Mouse (Mus musculus): ENCODE results near the gene Ssbp2. TPM values are rescaled to one million over a fixed set of nuclear protein-coding genes. Genes with fewer than 3 reads are reported as not detected.

Ssbp2 gene
- polyA plus RNA-seq, 1 experiment from 2014 or later: 210 TPM

DNA sequence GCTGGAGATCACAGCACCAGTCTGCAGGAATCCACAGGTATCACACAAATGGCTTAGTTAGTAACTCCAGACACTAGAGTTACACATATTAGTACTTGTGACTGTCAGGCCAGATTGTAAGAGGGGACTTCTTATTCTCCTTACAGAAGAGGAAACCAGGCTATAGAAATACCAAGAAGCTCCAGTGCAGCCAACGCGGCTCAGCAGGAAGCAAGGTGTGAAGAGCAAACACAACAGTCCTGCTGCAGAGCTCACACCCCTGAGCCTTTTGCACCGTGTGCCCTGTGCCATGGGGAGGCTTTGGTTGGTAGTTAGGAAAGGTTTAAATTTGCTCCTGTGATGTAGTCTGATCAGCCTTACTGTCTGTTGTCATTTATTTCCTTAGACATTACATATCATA, 37.0 kb downstream of the Ssbp2 start:
- no peaks in the 10 kb centered on the region for H3K27me3 ChIP-seq
- H3K9me3 ChIP-seq: no peaks in the 10 kb centered on the region
- H3K4me1 ChIP-seq: 0 out of 2 replicates have a peak, but pooled peaks cover 6% of the 10 kb centered on the region
- no peak overlapping the region for H3K4me2 ChIP-seq (replicated peaks)
- no peak overlapping the region for H3K9ac ChIP-seq
- no peak overlapping the region for H3K4me3 ChIP-seq
- ATAC-seq (ENCODE audit: insufficient number of reproducible peaks, insufficient read depth, low FRiP score, low TSS enrichment): no peak
- WGBS: 79% methylated on average over 3 of the region's 3 CpGs
- H3K36me3 ChIP-seq: no peaks in the 10 kb centered on the region
- H3K27ac ChIP-seq: no peak overlapping the region

GRCm38 (mm10) chr13:91501735-91502134, 41.7 kb downstream of the Ssbp2 start:
- Histone ChIP-seq H3K4me1 (peaks cover 8% of the 10 kb centered on the region; the same call in 1 of the 2 replicates), H3K4me3 (no peak overlapping the region), H3K9me3 (no peaks in the 10 kb centered on the region), H3K27me3 (no peaks in the 10 kb centered on the region), H3K9ac (no peak overlapping the region), H3K27ac (no peak overlapping the region), H3K4me2 (replicated peaks) (no peak overlapping the region), H3K36me3 (no peaks in the 10 kb centered on the region)
- ATAC-seq (ENCODE audit: insufficient number of reproducible peaks, insufficient read depth, low FRiP score, low TSS enrichment): no peak
- WGBS: 95% methylated on average over 3 of the region's 3 CpGs

DNA sequence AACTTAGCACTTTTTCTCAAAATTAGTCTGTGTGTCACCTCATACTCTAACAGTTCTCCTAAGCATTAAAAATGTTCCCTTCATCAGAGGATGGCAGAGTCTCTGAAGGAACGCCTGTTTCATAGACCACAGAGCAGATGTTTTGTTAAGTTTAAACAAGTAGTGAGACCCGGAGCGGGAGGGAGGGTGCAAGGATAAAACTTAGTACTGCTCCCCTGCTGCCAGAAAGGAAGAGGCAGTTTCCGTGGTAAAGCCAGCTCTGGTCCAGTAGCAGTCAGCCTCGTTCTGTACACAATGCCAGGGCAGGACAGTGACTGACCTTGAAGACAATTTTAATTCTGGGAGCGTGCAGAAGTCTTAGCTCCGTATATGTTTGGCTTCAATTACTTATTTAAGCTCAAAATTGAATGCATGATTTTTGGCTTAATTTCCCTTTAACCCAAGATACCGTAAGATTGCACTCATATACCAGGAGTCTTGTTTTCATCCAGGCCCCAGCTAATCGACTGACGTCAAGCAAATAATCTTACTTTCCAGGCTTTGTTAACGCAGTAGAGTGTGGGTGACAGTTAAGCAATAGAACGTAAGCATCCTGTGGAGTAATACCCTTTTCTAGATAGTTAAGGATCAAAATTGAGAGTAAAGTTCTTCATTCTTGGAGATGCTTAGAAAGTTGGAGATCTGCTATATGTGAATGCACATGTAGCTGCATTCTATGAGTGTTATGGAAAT, 42.7 kb downstream of the Ssbp2 start:
- no peaks in the 10 kb centered on the region for H3K36me3 ChIP-seq
- no peaks in the 10 kb centered on the region for H3K9me3 ChIP-seq
- no peaks in the 10 kb centered on the region for H3K27me3 ChIP-seq
- no peak overlapping the region for H3K4me3 ChIP-seq
- no peak overlapping the region for H3K9ac ChIP-seq
- H3K4me2 ChIP-seq (replicated peaks): no peak overlapping the region
- no peak overlapping the region for H3K27ac ChIP-seq
- 63% methylated on average over 12 of the region's 12 CpGs for WGBS
- ATAC-seq (ENCODE audit: insufficient number of reproducible peaks, insufficient read depth, low FRiP score, low TSS enrichment): no peak
- peaks cover 8% of the 10 kb centered on the region; the same call in 1 of the 2 replicates for H3K4me1 ChIP-seq

DNA sequence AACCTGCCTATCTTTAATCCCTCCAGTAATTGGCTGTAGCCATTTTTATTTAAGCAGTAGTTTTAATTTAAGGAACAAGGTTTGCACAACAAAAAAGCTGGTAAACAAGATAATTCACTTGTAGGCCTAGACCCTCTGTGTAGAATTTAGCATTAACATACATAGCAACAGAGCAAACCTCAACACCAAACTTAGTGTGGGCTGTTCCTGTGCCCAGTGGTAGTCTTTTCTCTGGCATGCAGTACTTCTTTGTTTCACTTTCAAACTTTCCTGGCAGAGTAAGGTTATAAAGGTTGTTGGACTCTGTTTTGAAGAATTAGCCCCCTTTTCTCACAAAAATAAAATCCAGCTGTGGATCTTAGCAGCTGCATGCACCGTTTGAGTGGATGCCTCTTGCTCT, 48.9 kb downstream of the Ssbp2 start:
- Histone ChIP-seq H3K27me3 (no peaks in the 10 kb centered on the region), H3K4me2 (replicated peaks) (no peak overlapping the region), H3K36me3 (no peaks in the 10 kb centered on the region), H3K27ac (no peak overlapping the region), H3K9me3 (no peaks in the 10 kb centered on the region), H3K9ac (no peak overlapping the region), H3K4me1 (0 out of 2 replicates have a peak, but pooled peaks cover 3% of the 10 kb centered on the region), H3K4me3 (no peak overlapping the region)
- 55% methylated on average over 1 of the region's 1 CpGs for WGBS
- no peak for ATAC-seq (ENCODE audit: insufficient number of reproducible peaks, insufficient read depth, low FRiP score, low TSS enrichment)

DNA sequence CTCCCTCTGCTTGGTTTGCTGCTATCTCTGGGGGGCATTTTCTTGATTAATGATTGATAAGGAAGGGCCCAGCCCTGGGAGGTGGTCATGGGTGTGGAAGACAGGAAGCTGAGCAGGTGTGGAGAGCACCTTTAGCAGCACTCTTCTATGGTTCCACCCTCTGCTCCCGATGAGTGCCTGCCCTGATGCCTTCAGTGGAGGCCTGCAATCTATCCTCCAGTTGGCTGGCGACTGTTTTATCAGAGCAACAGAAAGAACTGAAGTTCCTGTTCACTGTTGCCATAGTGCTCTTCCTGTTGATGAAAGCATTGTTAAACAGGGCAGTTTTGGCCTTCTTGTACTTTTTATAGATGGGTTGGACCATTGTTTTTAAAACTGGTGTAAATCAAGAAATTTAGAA, 49.4 kb downstream of the Ssbp2 start:
- Histone ChIP-seq H3K36me3 (no peaks in the 10 kb centered on the region), H3K27ac (no peak overlapping the region), H3K4me3 (no peak overlapping the region), H3K9me3 (no peaks in the 10 kb centered on the region), H3K27me3 (no peaks in the 10 kb centered on the region), H3K9ac (no peak overlapping the region), H3K4me1 (0 out of 2 replicates have a peak, but pooled peaks cover 3% of the 10 kb centered on the region), H3K4me2 (replicated peaks) (no peak overlapping the region)
- ATAC-seq (ENCODE audit: insufficient number of reproducible peaks, insufficient read depth, low FRiP score, low TSS enrichment): no peak
- WGBS: 81% methylated on average over 2 of the region's 2 CpGs

DNA sequence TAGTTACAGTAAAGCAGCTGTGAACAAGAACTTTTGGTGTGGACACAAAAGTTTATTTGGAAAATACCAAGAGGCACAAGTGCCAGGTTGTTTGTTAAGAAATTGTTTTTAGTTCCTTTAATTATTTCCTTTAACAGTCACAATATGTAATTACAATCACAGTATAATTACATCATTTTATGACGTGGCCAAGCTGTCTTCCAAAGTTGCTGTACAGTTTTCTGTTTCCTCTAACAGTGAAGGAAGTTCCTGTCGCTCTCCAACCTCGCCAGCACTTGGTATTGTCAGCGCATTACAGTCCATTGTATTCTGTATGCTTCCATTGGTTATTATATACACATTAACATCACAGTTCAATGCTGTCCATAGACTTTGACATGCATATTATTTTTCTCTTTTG, 54.9 kb downstream of the Ssbp2 start:
- H3K4me1 ChIP-seq: no peaks in the 10 kb centered on the region
- H3K27me3 ChIP-seq: no peaks in the 10 kb centered on the region
- H3K36me3 ChIP-seq: no peaks in the 10 kb centered on the region
- H3K27ac ChIP-seq: no peak overlapping the region
- H3K4me3 ChIP-seq: no peak overlapping the region
- no peak overlapping the region for H3K9ac ChIP-seq
- no peak for ATAC-seq (ENCODE audit: insufficient number of reproducible peaks, insufficient read depth, low FRiP score, low TSS enrichment)
- 87% methylated on average over 4 of the region's 4 CpGs for WGBS
- H3K9me3 ChIP-seq: no peaks in the 10 kb centered on the region
- no peak overlapping the region for H3K4me2 ChIP-seq (replicated peaks)

DNA sequence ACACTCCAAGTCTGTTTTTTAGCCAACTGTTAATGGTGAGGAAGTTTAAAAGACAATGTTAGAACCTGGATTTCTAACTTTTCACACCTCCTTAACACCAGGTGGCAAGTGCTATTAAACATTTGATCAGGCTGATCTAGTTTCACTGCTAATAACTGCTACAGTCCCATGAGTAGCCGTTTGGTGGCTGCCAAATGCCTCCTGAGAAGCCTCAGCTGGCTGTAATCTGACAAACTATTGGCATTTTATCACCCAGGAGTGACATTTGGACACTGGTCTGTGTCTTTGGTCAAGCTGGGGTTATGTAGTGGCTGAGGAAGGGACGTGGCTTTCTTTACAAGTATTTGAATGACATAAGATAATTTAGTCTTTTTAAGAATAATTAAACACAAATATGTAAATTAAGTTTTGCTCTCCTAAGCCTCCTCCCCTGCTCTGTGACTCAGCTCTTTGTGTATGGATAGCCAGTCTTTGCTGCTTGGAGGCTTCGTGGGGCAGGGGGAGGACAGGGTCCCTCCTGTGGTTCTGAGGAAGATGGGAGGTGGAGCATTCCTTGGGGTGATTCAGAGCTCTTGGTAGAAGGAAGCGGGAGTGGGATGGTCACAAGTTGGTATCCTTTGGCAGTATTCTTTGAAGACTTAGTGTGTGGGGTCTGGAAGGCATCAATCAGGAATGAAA, 60.1 kb downstream of the Ssbp2 start:
- no peaks in the 10 kb centered on the region for H3K27me3 ChIP-seq
- 38% methylated on average over 4 of the region's 4 CpGs for WGBS

DNA sequence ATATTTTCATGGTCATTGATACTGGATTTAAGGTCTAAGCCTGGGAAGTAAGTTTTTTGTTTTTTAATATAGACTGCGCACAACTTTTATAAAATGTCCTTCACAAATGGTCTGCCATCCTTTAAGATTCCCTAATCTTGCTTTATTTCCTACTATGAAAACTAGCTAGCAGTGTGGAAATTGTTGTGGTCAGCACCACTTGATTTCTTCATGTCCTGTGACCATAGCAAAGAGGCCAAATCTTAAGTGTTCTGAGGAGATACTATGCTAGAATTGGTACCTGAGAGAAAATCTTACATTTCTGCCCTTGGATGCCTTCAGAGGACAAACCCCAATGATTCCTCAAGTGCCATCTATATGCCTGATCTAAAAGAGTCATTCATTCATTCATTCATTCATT, 60.9 kb downstream of the Ssbp2 start:
- Histone ChIP-seq H3K4me2 (replicated peaks) (no peak overlapping the region), H3K36me3 (no peaks in the 10 kb centered on the region), H3K9me3 (no peaks in the 10 kb centered on the region), H3K27me3 (no peaks in the 10 kb centered on the region), H3K4me3 (no peak overlapping the region), H3K4me1 (no peaks in the 10 kb centered on the region), H3K27ac (no peak overlapping the region), H3K9ac (no peak overlapping the region)
- no peak for ATAC-seq (ENCODE audit: insufficient number of reproducible peaks, insufficient read depth, low FRiP score, low TSS enrichment)
- WGBS: 100% methylated on average over 1 of the region's 1 CpGs

More for the DNA sequence above, 60.1 kb downstream of the Ssbp2 start:
- H3K27ac ChIP-seq: no peak overlapping the region
- no peak overlapping the region for H3K9ac ChIP-seq
- H3K4me3 ChIP-seq: no peak overlapping the region
- no peak overlapping the region for H3K4me2 ChIP-seq (replicated peaks)
- no peaks in the 10 kb centered on the region for H3K36me3 ChIP-seq
- H3K9me3 ChIP-seq: no peaks in the 10 kb centered on the region
- no peaks in the 10 kb centered on the region for H3K4me1 ChIP-seq
- ATAC-seq (ENCODE audit: insufficient number of reproducible peaks, insufficient read depth, low FRiP score, low TSS enrichment): no peak

GRCm38 (mm10) chr13:91526058-91526457, 66.0 kb downstream of the Ssbp2 start:
- peaks cover 3% of the 10 kb centered on the region; the same call in 1 of the 2 replicates for H3K36me3 ChIP-seq
- no peaks in the 10 kb centered on the region for H3K9me3 ChIP-seq
- H3K4me1 ChIP-seq: no peaks in the 10 kb centered on the region
- H3K27ac ChIP-seq: no peak overlapping the region
- no peak overlapping the region for H3K9ac ChIP-seq
- no peak for ATAC-seq (ENCODE audit: insufficient number of reproducible peaks, insufficient read depth, low FRiP score, low TSS enrichment)
- 94% methylated on average over 12 of the region's 12 CpGs for WGBS
- no peak overlapping the region for H3K4me3 ChIP-seq
- H3K27me3 ChIP-seq: no peaks in the 10 kb centered on the region
- no peak overlapping the region for H3K4me2 ChIP-seq (replicated peaks)

GRCm38 (mm10) chr13:91529821-91530220, 69.7 kb downstream of the Ssbp2 start:
- H3K27me3 ChIP-seq: no peaks in the 10 kb centered on the region
- no peaks in the 10 kb centered on the region for H3K4me1 ChIP-seq
- H3K4me3 ChIP-seq: no peak overlapping the region
- ATAC-seq (ENCODE audit: insufficient number of reproducible peaks, insufficient read depth, low FRiP score, low TSS enrichment): no peak
- 0 out of 2 replicates have a peak, but pooled peaks cover 7% of the 10 kb centered on the region for H3K9me3 ChIP-seq
- 96% methylated on average over 3 of the region's 3 CpGs for WGBS
- H3K4me2 ChIP-seq (replicated peaks): no peak overlapping the region
- H3K36me3 ChIP-seq: peaks cover 29% of the 10 kb centered on the region
- H3K9ac ChIP-seq: no peak overlapping the region
- H3K27ac ChIP-seq: no peak overlapping the region

GRCm38 (mm10) chr13:91536711-91537110, 76.6 kb downstream of the Ssbp2 start:
- Histone ChIP-seq H3K4me2 (replicated peaks) (no peak overlapping the region), H3K9me3 (0 out of 2 replicates have a peak, but pooled peaks cover 7% of the 10 kb centered on the region), H3K27me3 (no peaks in the 10 kb centered on the region), H3K4me1 (no peaks in the 10 kb centered on the region), H3K36me3 (peaks cover 48% of the 10 kb centered on the region), H3K27ac (no peak overlapping the region), H3K4me3 (no peak overlapping the region), H3K9ac (no peak overlapping the region)
- no peak for ATAC-seq (ENCODE audit: insufficient number of reproducible peaks, insufficient read depth, low FRiP score, low TSS enrichment)
- 83% methylated on average over 3 of the region's 3 CpGs for WGBS
